Mouse (Mus musculus) layer of hippocampus, adult 11-12 months (tissue): ENCODE measurements around the gene Lmod3.

Experiments
- DNase-seq: peaks from one replicate; pipeline ENCODE4 v3.0.0; 2022; ENCODE audit warnings: low spot score

Gene Lmod3

DNA sequence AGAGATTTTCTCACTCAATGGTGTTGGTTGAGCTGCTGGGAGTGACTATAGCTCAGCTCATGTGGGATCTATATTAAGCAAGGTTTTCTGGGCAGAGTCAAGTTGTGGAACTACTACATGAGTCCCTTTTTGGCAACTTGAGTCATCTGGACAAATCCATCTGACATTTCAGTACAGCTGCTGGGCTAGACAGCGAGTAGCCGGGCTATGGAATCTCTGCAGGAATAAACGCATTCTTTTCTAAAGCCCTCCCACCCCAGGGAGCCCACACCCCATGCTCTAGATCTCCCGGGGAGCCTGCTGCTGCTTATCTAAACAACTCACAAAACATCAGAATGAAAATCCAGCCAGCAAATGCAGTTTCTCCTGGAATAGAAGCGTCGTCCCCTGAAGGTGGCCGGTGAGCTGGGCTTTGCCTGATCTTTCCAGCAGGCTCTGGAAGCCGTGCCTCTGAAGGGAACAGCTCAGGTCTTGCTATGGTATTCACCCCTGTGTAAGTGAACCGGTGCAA is at the start of gene Lmod3:
Gene Lmod3 (minus strand): TSS at position 49 of the 511 bp plus-strand sequence.
- DNase-seq = no peak

DNA sequence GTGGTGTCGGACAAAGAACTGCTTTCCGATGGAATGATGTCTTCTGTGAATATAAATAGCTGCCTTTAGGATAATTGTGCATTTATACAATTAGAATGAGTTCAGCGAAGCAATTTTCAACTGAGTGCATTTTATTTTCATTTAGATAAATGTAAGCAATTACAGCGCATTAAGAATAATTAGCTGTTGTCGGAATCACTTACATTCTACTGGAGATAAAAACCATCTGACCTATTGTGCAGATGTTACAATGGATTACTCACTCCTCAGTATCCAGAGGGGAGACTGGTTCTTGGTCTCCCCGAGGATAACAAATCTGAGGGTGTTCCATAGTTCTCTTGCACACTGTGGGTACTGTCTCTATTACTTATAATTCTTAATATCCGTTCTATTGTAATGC is 49.7 kb upstream of the Lmod3 start:
- no peak for DNase-seq

DNA sequence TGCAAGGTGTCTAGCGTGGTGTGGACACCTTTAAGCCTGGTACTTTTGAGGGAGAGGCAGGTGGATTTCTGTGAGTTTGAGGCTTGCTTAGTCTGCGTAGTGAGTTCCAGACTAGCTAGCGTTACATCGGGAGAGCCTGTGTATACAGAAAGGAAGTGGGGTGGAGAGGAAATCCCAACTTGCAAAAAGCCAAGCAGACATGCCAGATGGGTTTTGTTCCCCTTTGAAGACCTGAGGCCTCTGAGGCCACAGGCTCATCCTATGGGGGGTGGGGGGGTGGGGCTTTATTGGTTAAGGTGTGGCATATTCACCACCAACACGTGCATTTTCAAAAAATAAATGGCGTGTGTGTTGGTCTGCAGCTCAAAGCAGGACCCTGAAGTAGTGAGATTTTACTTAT is 48.1 kb upstream of the Lmod3 start:
- DNase-seq = no peak

DNA sequence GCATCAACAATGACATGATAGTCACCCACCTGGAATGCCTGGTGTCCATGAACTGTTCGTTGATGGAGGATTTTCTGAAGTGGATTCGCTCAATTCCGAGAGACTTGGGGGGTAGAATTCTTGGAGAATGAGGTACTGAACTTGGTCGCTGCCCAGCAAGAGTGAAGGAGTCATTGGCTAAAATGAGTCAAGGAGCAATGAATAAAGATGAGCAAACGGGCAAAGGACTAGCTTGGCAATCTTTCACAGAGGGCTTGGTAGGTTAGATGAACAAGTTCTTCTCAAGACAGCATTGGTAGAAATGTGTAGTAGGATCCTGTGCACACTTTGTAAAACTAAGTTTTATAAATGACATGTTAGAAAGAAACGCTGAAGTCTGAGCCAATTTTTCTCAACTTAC is 47.6 kb upstream of the Lmod3 start:
- DNase-seq = no peak

DNA sequence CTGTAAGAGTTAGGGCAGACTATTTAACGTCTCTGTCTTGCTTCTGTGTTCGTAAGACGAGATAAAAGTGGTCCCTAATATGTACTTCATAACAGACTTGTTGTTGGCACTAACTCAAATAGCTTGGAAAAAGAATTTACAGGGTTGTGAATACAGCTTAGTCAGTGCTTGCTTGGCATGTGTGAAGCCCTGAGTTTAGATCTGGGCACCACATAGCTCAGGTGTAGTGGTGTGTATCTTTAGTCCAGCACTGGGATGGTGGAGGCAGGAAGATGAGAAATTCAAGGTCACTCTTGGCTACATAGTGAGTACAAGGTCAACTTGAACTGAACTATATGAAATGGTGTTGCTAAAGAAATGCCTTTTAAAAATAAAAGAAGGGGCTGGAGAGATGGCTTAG is 44.6 kb upstream of the Lmod3 start:
- DNase-seq = no peak

DNA sequence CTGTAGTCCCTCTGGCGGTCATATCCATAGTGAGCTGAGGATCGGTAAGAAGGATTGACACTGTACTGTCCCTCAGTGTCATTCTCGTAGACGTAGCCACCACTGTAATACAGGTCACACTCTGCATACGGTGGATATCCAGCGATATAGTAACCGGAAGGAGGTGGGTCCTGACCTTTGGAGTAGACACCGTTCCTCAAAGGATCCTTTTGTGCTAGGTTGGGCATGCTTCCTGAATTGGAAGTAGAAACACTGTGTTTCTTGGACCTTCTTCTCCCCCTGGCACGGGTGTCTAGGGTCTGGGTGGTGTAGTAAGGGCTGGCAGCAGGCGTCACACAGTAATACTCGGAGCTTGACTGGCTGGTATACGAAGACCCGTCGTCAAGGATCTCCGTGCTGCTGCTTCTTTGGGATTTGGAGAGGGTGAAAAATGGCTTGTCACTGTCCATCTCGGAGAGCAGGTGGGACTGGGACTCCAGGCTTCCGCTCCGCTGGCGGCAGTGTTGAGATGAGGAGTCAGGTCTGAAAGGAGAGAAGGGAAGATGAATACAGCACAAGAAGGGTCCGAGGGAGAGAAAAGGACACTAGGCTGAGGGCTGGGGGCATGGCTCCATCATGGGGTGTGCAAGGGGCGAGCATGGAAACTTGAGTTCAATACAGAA is 43.4 kb upstream of the Lmod3 start:
- no peak for DNase-seq

DNA sequence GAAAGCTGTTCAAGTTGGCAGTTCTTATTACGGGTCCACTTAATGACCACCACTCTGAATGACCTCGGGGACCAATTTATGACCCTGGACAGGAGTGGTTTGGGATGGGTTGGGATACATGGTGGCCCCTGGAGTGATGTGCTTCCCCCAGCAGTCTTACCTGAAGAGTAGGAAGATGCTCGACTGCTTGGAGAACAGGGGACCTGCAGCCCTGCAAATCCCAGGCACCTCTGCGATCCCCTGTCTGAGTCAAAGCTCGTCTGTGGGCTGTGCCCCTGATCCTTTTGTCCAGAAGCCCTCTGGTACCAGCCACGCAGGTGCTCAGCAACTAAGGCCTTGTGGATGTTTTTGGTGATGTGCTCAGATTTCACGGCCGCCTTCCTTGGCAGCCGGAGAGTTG is 42.9 kb upstream of the Lmod3 start:
- DNase-seq = no peak

DNA sequence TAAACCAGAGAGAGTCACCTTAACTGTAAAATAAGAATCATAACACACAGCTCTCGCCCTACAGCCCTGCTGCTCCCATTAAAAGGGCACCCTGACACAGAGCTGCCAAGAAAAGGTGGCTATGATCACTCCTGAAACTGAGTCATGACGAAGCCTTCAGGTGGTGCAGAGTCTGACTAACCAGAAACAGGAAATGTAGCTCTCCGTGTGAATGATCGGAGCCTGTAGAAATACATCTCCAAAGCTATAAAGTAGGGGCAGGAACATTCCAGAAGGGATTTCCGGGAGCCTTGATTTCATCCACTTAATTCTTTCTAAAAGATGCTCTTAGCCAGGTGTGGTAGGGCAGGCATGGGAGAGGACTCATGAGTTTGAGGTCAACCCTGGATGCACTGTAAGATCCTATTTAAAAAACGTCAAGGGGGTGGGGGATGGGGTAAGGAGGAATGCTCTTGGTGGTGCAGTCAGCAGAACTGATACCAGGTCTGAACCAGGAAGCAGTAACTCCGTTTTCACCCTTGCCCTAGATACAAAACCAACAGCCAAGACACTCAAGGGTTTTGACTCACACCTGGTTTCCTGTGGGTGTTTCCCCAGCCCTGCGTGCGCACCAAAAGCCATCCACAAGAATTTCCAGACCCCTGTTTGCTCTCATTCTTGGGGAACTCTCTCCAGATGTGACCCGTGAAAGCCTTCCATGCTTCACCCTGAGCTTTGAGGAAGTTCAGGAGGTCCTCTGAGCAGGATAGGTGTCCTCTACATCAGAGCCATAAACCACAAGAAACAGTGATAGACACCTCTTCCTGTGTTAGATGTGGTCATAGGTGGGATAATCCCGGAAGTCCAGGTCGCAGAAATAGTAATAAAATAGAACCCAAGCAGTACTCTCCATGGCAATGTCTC is 41.4 kb upstream of the Lmod3 start:
- no peak for DNase-seq

DNA sequence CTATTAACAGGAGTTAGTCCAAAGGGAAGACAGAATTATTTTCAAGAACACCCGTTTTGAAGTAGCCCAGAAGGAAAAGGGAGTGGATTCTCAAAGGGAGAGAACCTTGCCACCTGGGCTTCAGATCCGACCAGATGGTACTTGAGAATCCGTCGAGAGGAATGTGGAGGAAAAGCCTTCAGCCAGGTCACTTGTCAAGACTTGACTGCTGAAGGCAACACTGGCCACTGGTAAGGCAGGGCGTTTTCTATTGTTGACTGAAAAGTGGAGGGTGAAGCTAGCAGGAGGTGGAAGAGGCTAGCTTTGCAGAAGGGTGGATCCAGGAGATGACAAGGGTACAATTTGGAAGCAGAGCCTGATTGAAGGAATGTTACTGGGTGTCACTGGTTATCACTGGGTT is 40.3 kb upstream of the Lmod3 start:
- DNase-seq = no peak

DNA sequence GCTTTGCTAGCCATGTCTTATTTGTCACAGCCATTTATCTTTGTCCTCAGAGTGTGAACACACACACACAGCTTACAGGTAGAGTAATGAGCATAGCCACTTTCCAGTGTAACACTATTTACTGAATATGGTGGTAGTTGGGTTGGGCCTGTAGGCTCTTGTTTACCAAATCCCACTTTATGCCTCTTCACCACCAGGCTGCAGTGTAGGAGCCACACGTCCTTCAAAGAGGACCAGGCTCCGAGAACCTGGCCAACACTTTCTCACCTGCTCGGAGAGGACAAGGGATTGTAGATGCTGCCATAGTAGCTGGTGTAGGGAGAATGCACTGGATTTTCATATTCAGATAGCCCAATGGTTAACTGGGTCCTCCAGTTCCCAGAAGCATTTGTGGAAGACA is 39.5 kb upstream of the Lmod3 start:
- no peak for DNase-seq

DNA sequence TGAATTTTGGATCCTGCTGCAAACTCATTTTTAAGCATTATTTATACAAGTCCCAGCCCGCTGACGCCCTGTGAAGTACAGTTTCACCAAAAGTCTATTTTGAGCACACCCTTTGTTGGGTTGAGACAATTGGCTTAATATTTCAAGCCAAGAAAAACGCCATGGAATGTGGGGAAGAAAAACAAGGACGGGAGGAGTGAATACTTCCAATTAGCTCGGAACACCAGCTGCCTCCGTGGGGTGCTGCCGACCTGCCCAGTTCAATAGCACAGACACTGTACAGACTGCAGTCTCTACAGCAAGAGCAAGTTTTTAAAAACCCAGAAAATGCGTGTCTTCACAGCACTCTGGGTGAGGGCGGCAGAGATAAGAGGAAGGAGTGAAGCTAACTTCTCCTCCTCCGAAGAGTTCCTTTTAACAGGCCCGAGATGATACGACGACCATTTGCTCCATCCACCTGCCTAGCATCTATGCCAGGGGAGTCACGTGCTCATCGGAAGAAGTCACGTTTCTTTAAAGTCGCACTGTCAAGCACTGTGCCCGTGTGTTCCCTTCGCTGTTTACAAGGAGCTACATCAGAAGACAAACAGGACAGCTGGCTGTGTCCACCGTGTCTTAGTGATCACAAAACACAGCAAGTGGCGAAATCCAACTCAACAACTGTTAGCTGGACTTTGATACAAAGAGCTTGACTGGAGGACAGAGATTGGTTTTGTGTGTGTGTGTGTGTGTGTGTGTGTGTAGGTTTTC is 38.8 kb upstream of the Lmod3 start:
- DNase-seq = peak; percentile 26

DNA sequence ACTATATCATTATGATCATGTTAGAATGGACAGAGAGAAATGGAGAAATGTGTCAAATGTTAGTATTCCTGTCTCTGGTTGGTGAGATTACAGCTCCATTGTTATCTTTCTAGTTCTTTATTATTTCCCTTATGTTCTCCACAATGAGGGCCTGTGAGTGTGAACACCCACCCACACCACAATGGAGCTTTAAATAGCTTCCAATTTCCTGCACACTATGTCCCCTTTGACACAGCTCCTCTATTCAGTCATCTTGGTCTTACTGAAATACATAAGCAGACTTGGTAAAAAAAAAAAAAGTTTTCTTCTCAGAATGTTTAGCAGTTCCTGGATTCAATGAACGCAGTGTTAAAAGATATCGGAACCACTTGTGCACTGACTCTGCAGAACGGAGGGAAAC is 38.1 kb upstream of the Lmod3 start:
- DNase-seq = no peak

DNA sequence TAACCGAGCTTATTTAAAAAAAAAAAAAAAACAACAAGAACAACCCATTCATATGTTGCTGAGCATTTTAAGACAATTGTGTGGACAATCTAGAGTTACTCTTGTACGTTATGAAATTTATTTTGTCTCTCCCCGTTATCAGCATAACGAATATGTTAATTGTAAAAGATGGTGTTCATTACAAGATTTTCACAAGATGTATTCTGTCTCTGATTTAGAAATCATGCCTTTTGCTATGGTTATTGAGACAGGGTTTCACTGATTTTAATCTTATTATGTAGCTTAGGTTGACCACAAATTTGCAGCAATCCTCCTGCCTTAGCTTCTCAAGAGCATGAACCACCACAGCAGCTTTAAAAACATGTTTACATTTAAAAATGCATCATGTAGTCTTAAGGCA is 37.3 kb upstream of the Lmod3 start:
- no peak for DNase-seq

DNA sequence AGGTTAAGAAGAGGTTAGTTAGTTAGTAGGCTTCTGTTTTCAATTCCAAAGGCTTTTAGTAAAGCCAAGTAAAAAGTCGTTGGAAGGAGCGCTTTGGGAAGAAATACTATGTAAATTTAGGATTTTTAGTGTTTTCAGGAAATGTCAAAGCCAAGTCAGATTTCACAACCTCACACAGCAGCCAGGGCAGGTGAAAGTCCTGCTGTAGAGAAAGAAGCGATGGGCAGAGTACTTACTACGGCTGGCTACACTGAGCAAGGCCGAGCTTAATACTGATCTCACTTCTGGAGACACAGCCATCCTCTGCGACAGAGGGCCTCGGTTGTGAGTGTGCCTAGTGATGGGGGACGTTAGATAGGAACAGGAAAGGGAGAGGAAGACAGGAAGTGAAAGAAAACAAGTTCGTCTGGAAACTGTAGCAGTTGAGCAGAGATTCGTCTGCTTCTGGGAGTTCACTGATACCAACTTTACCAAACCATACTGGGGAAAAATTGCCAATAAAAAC is 36.8 kb upstream of the Lmod3 start:
- DNase-seq = no peak

DNA sequence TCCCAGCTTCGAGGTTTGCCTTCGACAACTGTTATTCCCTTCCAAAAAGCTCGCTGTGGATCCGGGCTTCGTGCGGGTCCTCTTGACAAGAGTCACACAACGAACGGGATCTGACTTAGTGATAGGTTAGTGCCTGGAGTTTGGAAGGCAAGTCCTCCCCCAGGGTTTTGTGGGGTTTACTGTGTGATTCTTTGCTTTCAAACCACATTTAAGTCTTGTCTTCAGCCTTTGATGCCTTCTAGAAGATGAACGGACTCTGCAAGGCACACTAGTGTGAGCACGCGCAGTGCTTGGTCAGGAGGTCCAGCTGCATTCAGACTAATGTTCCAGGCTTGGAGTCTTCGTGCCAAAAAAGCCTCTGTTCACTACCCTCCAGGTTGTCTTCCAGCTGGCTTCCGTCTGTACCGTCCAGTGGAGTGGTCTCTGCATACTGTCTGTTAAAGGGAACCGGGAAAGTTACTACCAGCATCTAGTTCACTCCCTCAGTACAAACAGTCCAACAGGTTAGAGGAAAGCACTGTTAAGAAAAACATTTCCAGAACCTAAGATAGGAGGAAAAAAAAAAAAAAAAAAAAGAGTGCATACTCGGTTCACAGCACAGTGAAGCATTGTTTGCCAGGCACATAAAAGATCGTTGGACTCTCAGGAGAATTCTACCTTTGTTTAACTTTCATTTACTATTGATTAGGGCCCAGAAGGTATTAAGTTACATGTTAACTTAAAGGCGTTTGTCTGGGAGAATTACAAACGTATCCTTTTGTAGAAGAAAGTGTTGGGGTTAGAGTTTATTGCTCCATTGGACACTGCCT is 35.7 kb upstream of the Lmod3 start:
- DNase-seq = no peak

DNA sequence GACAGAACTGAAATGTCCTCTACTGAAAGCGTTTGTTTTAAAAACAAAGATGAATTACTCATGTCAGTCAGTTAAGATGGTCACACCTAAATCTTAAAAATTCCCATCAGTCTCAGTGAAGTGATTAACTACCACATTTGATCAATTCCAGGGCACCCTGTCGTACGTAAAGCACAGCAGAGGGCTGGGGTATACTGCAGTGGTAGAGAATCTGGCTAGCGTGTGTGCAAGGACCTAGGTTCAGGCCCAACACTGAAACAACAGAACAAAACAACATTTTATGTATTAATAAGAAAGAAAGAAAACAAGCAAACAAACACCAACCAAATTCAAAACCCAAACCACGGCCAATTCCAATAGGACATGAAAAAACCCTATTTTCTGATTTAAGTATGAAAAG is 33.8 kb upstream of the Lmod3 start:
- no peak for DNase-seq

DNA sequence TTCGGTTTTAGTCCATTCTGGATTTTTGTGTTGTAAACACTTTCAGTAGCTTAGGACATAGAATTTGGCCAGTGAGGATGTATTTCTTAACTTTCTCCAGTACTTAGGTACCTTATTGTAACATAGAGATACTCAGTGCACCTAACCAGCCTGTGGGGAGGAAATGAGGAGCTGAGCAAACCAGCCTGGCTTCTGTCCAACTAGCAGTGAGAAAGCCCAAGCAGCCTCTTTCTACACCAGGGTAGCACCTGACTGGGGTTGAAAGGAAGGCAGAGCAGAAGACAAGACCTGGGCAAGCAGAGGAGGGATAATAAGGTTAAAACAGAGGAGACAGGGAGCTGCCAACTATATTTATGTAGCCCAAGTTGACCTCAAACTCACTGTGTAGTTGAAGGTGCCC is 31.1 kb upstream of the Lmod3 start:
- DNase-seq = no peak

DNA sequence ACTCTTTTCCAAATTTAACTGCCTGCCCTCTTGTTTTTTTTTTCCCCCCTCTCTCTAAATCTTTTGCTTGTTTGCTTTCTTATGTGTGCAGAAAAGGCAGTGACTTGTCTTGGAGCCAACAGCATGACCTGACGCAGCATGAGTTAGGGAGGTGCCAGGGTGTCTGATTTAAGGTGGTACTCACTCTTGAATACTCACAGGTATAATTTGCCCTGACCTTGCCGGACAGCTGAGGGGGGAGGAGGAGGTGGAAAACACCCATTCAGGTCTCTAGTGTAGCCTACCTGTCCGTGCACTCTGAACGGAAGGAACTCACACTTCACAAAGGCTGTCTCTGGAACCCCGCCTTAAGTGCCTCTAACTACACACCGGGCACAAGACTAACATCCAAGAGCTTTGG is 26.3 kb upstream of the Lmod3 start:
- no peak for DNase-seq

DNA sequence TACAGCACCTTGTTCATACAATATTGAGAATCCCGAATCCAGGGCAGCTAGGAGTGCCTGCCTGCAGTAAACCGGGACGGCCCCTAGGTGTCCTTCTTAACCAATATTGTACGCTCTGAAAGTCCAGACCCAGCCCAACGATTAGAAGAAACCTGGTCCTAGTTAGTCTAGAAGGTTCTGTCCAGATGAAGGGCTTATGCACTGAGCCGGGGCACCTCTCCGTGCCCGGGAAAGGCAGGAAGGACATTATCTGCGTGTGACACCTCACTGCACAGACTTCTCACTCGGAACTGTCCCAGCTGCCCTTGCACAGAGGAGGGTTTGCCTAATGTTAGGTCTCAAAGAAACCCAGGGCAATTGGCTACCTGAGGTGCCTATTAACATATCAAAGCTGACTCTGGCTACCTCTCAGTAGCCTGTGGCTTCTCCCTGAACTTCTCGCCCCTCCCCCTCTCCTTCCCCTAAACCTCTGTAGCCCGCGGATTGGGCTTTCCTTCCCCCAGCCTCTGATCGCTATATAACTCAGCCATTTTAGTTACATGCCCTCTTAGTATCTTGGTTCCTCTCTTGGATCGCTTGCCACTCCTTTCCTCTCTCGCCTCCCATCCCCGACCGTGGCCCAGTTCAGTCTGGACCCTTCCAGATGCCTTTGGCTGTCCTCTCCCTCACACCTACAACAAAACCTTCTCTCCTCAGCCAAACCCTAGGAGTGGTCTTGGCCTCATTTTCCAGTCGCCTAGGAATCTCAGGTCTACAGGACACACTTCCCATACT is 25.6 kb upstream of the Lmod3 start:
- peak; percentile 86 for DNase-seq

DNA sequence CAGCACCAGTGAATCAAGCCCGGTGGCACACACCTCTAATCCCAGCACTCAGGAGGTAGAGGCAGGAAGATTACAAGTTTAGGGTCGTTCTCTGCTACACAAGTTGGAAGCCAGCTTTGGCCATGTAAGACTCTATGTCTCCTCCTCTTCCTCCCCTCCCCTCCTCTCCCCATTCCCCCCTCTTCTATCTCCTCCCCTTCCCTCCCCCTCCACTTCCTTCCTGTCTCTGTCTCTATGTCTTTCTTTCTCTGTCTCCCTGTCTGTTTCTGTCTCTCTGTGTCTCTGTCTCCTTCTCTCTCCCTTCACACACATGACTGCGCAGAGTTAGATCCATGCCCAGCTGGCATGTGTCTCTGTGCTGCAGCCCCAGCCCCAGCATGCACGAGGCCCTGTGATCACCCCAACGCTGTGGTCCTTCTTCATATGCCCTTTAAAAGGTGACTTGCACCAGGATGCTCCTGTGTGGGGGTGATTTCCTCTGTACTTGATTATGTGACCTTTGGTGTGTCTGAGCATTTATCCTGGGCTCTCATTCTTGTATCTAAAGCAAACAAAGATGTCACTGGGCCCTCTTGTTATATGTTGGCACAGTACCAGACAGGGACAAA is 24.4 kb upstream of the Lmod3 start:
- DNase-seq = no peak
